Mouse (Mus musculus) left cerebral cortex, adult 11 months (tissue): Measurements from ENCODE around the gene Eda.
"Not testable (repeated sequence)": the region's sequence is repeated elsewhere in the genome, so short reads cannot be mapped to it uniquely, and the experiment has no call there.

Experiments used
- DNase-seq: peaks from one replicate; pipeline ENCODE4 v3.0.0; 2022; ENCODE audit warnings: low spot score

Eda gene

DNA sequence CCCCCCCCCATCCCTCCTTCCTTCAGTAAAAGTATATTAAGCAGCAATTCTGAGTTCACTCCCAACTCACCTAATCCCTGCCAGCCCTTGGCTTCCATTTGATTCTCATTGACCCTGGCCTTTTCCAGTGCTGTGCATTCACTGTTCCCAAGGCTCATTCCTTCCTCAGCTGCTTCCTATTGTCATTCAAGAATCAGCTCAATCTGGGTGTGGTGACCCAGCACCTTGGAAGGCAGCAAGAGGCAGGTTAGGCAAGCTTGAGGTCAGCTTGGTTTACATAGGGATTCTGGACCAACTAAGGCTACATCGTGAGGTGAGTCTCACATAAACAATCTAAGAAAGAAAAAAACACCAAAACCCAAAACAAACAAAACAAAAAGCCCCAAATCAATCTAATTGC is 433.8 kb downstream of the Eda start:
- no peak for DNase-seq

DNA sequence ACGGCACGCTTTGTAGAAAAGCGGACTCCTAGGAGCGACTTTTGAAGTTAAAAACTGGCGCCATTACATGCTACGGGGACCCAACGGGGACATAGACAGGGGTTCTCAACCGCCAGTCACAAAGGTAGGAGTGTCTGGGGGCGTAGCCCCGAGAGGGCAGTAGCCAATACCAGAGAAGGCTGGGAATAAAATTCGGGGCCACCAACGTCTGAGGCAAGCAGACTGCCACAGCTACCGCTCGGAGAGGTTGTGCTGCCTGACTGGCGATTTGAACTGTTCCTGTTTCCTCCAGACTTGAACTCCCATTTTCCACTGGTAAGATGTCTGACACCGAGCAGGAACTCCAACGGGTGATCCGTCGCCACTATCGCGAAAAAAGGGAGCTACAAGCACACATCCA is 453.3 kb downstream of the Eda start, which contains the start of gene Otud6a:
Gene Otud6a (plus strand): TSS at position 321 of the 400 bp plus-strand sequence.
- DNase-seq, result no peak

DNA sequence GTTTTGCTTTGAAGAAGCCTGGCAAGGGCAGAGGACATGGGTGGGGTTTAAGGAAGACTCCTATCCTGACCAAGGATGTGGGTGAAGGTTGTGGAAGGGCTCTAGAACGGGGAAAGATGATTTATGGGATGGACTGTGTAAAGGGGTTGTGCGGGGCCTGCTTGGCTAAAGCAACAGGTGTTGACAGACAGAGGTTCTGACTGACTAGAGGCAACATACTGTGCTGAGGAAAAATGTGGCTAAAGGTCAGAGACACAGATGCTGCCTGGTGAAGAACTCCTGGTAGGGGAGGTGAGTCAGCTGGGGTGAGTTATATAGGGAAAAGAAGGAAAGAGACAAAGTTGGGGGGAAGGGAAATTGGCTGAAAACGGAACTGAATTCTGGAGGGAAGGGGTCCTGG is 456.9 kb downstream of the Eda start:
- no peak for DNase-seq

DNA sequence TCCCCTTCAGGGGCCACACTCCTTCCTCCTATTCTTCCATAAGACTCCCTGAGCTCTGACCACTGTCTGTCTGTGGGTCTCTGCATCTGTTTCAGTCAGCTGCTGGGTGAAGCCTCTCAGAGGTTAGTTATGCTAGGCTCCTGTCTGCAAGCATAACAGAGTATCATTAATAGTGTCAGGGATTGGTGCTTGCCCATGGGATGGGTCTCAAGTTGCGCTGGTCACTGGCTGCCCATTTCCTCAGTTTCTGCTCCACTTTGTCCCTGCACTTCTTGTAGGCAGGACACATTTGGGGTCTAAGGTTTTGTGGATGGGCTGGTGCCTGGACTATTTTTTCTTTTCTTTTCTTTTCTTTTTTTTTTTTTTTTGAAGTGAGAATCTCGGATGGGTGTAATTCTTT is 467.2 kb downstream of the Eda start, which contains the start of gene Awat2:
Gene Awat2 (minus strand): TSS at position 101 of the 400 bp plus-strand sequence.
- not testable (repeated sequence) for DNase-seq

DNA sequence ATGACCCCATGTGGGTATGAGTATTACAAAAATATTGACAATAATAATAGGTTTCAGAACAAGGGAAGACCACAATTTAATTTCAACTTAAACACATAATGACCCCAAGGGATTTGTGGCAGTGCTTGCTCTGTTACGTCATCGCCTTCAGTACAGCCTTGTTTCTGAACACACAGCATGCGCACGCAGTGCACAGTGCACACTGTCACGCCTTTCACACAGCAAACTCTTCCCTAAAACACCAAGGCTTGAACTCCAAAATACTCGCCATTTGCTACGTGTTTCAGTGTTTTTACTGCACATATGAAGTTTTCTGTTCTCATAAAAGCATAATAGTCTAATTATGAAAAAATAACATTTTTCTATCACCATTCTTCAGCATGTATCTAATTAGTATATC is 468.1 kb downstream of the Eda start:
- no peak for DNase-seq
